Mouse (Mus musculus): ENCODE data around the gene Gpr176.

DNA sequence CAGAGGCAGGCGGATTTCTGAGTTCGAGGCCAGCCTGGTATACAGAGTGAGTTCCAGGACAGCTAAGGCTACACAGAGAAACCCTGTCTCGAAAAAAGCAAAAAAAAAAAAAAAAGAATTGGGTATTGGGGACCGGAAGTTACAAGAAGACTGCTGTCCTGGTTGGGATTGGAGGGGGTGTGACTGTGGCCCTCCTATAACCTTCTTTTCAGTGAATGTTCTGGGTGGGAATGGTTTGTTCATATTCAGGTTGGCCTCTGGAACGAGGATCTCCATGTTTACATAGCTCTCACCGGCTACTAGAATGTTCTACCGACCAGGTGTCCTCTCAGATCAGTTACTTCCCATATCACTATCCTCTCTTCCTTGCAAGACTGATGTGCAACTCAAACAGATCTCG lies 116.1 kb downstream of the Gpr176 start:
- TF ChIP-seq CTCF (IDR thresholded peaks at IDR 0.05; ENCODE audit: low read depth, low read length) (no peak), POLR2AphosphoS5 (IDR thresholded peaks at IDR 0.05; ENCODE audit: insufficient replicate concordance, low read depth, low read length) (no peak), GATA1 (IDR thresholded peaks at IDR 0.05; ENCODE audit: borderline replicate concordance, low read length) (no peak), GATA2 (IDR thresholded peaks at IDR 0.05; ENCODE audit: borderline replicate concordance, low read depth, low read length) (no peak), TAL1 (conservative IDR thresholded peaks at IDR 0.05; ENCODE audit: low read depth, low read length) (no peak)
